Mouse (Mus musculus) kidney, postnatal 36 days (tissue): ENCODE measurements around the gene Cdk14.

Experiments used
- DNase-seq, 2 experiments: peaks; one replicate each; pipeline ENCODE4 v3.0.0; 2021 to 2022; ENCODE audit warnings: mixed read lengths in 2 of 2

Cdk14 gene

GRCm38 (mm10) chr5:4826886-4827285 lies 593.2 kb downstream of the Cdk14 start:
- no peak for DNase-seq

GRCm38 (mm10) chr5:4825951-4826350 lies 594.2 kb downstream of the Cdk14 start:
- peak; percentile 42 to 49 for DNase-seq

GRCm38 (mm10) chr5:4825076-4825475 lies 595.0 kb downstream of the Cdk14 start:
- DNase-seq = peak in 1 of 2 experiments; percentile 8

- DNase-seq = no peak
These were observed 595.9 kb downstream of the Cdk14 start for GRCm38 (mm10) chr5:4824171-4824570.

- no peak for DNase-seq
These were observed 598.1 kb downstream of the Cdk14 start for GRCm38 (mm10) chr5:4822041-4822440.

- peak in 1 of 2 experiments; percentile 4 for DNase-seq
These were observed 598.7 kb downstream of the Cdk14 start for GRCm38 (mm10) chr5:4821368-4821771.

GRCm38 (mm10) chr5:4816981-4817380 lies 603.1 kb downstream of the Cdk14 start:
- no peak for DNase-seq

- DNase-seq = no peak
These were observed 605.5 kb downstream of the Cdk14 start for GRCm38 (mm10) chr5:4814465-4815204.

GRCm38 (mm10) chr5:4813357-4813756 lies 606.8 kb downstream of the Cdk14 start:
- no peak for DNase-seq

GRCm38 (mm10) chr5:4812036-4812729 lies 607.9 kb downstream of the Cdk14 start:
- no peak for DNase-seq

GRCm38 (mm10) chr5:4805228-4805627 lies 614.9 kb downstream of the Cdk14 start:
- DNase-seq = peak; percentile 35 to 50

- no peak for DNase-seq
These were observed 616.4 kb downstream of the Cdk14 start for GRCm38 (mm10) chr5:4803708-4804107.

- DNase-seq = no peak
These were observed 618.1 kb downstream of the Cdk14 start for GRCm38 (mm10) chr5:4801971-4802370.

GRCm38 (mm10) chr5:4801096-4801850 lies 618.8 kb downstream of the Cdk14 start:
- no peak for DNase-seq

- DNase-seq = no peak
These were observed 628.9 kb downstream of the Cdk14 start for GRCm38 (mm10) chr5:4791219-4791618.

GRCm38 (mm10) chr5:4790265-4790664 lies 629.8 kb downstream of the Cdk14 start:
- no peak for DNase-seq

GRCm38 (mm10) chr5:4788484-4788883 lies 631.6 kb downstream of the Cdk14 start:
- DNase-seq = no peak

- no peak for DNase-seq
These were observed 633.3 kb downstream of the Cdk14 start for GRCm38 (mm10) chr5:4786816-4787215.

GRCm38 (mm10) chr5:4778274-4778673 lies 641.8 kb downstream of the Cdk14 start:
- DNase-seq = no peak

GRCm38 (mm10) chr5:4776495-4776894 lies 643.6 kb downstream of the Cdk14 start:
- DNase-seq = no peak

- no peak for DNase-seq
These were observed 646.9 kb downstream of the Cdk14 start for GRCm38 (mm10) chr5:4773090-4773772.

- DNase-seq = no peak
These were observed 649.5 kb downstream of the Cdk14 start for GRCm38 (mm10) chr5:4770609-4771008.

GRCm38 (mm10) chr5:4767896-4768295 lies 652.2 kb downstream of the Cdk14 start:
- DNase-seq = no peak
